Mouse (Mus musculus) embryonic facial prominence, embryonic 12.5 days (tissue): Measurements from ENCODE around the gene Olfr299. TPM values are rescaled to one million over a fixed set of nuclear protein-coding genes. Genes with fewer than 3 reads are reported as not detected.

Experiments
- ATAC-seq: fragments of 200-750 bp; cut with Nextera tagmentation; 2 replicates; pipeline ENCODE4 v1.8.0; 2017; ENCODE audit not compliant: insufficient number of reproducible peaks, insufficient read depth, low FRiP score, low TSS enrichment
- H3K27ac ChIP-seq: fragments of 300-500 bp; sonication (generic); 2 replicates; pipeline ENCODE4 v1.5.1; 2016; ENCODE audit warnings: mild to moderate bottlenecking
- H3K27me3 ChIP-seq: fragments of 300-500 bp; sonication (generic); 2 replicates; pipeline ENCODE4 v1.6.1; 2016; ENCODE audit warnings: mild to moderate bottlenecking, moderate library complexity
- H3K36me3 ChIP-seq: fragments of 300-500 bp; sonication (generic); 2 replicates; pipeline ENCODE4 v1.6.1; 2016; ENCODE audit warnings: mild to moderate bottlenecking
- H3K4me1 ChIP-seq: fragments of 300-500 bp; sonication (generic); 2 replicates; pipeline ENCODE4 v1.6.1; 2016
- H3K4me2 ChIP-seq: fragments of 300-500 bp; sonication (generic); replicated peaks from 2 replicates; pipeline ENCODE4 v1.6.1; 2016; ENCODE audit warnings: mild to moderate bottlenecking, moderate library complexity
- H3K4me3 ChIP-seq: fragments of 300-500 bp; sonication (generic); 2 replicates; pipeline ENCODE4 v1.5.1; 2016; ENCODE audit warnings: mild to moderate bottlenecking
- H3K9ac ChIP-seq: fragments of 300-500 bp; sonication (generic); 2 replicates; pipeline ENCODE4 v1.6.1; 2016; ENCODE audit warnings: mild to moderate bottlenecking, moderate library complexity
- H3K9me3 ChIP-seq: fragments of 300-500 bp; sonication (generic); 2 replicates; pipeline ENCODE4 v1.6.1; 2016; ENCODE audit warnings: mild to moderate bottlenecking, moderate library complexity
- WGBS: fragments of 180-500 bp; shearing (Covaris S2); methylation state at CpG from one replicate; pipeline ENCODE4 v1.1.7; 2016; 5-methylcytosine and 5-hydroxymethylcytosine counted together
- polyA plus RNA-seq: library from polyadenylated mRNA; unstranded; fragments of >200 nt; fragmentation: Nextera tagmentation; extraction: Ambion mirVana; gene quantifications from 2 replicates; pipeline ENCODE4 v1.2.1, GENCODE M21; 2016

Gene Olfr299
- polyA plus RNA-seq = 0.04 TPM in 1 of 2 replicates, not detected in the other

- ATAC-seq = no peak
- H3K4me2 ChIP-seq = no peak within 1 kb of the TSS
- 88% methylated on average over 1 of the region's 1 CpGs for WGBS
These were observed at the start of gene Olfr299 for GRCm38 (mm10) chr7:86459621-86460020. Gene Olfr299 (plus strand): TSS chr7:86459921.

DNA sequence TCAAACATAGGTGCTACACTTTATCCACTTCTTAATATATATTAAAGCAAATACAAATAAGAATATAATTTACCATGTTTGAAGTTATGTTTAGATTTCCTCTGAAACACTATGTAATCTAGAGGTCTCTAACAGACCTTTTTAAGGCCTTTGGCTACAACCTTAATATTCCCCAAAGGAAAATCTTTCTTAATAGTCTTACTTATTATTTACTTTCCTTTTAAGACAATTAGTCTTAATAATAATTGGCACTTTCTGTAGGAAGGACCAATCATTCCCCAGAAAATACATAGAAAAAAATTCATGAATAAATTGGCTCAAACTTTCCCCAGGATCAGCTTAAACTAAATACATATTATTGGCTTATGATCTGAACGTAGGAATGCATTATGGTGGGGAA lies 32.7 kb downstream of the Olfr299 start, which contains the start of gene Olfr298:
TSS of gene Olfr298 (minus strand) at position 101 of the 400 bp plus-strand sequence.
- Histone ChIP-seq H3K9ac (no peak within 1 kb of the TSS), H3K4me1 (no peaks in the 10 kb centered on the region), H3K4me2 (no peak within 1 kb of the TSS), H3K27ac (no peak within 1 kb of the TSS), H3K36me3 (no peaks in the 10 kb centered on the region), H3K4me3 (no peak within 1 kb of the TSS), H3K27me3 (no peaks in the 10 kb centered on the region), H3K9me3 (no peaks in the 10 kb centered on the region)
- WGBS = 76% methylated on average over 1 of the region's 1 CpGs
- ATAC-seq = no peak

More at GRCm38 (mm10) chr7:86459621-86460020, at the start of gene Olfr299:
- H3K36me3 ChIP-seq = no peaks in the 10 kb centered on the region
- no peak within 1 kb of the TSS for H3K9ac ChIP-seq
- no peak within 1 kb of the TSS for H3K27ac ChIP-seq
- no peak within 1 kb of the TSS for H3K4me3 ChIP-seq
- no peaks in the 10 kb centered on the region for H3K4me1 ChIP-seq
- no peaks in the 10 kb centered on the region for H3K9me3 ChIP-seq
- H3K27me3 ChIP-seq = no peaks in the 10 kb centered on the region

Other genes starting within 250 kb of the Olfr299 start
- gene Vmn2r76, start 213.6 kb upstream of the Olfr299 start, polyA plus RNA-seq = not detected in 2 replicates
- not detected in 2 replicates for gene Olfr310, start 182.7 kb upstream of the Olfr299 start, polyA plus RNA-seq
- not detected in 2 replicates for gene Olfr309, start 146.2 kb upstream of the Olfr299 start, polyA plus RNA-seq
- not detected in 2 replicates for gene Olfr308, start 134.3 kb upstream of the Olfr299 start, polyA plus RNA-seq
- not detected in 2 replicates for gene Olfr307, start 122.3 kb upstream of the Olfr299 start, polyA plus RNA-seq
- gene Olfr305, start 93.0 kb upstream of the Olfr299 start, polyA plus RNA-seq = not detected in 2 replicates
- gene Olfr304, start 73.3 kb upstream of the Olfr299 start, polyA plus RNA-seq = not detected in 2 replicates
- not detected in 2 replicates for gene Olfr303, start 62.1 kb upstream of the Olfr299 start, polyA plus RNA-seq
- not detected in 2 replicates for gene Olfr301, start 56.1 kb upstream of the Olfr299 start, polyA plus RNA-seq
- gene Olfr298, start 32.6 kb downstream of the Olfr299 start, polyA plus RNA-seq = not detected in 2 replicates
- not detected in 2 replicates for gene Olfr297, start 60.0 kb downstream of the Olfr299 start, polyA plus RNA-seq
- not detected in 2 replicates for gene Olfr295, start 123.9 kb downstream of the Olfr299 start, polyA plus RNA-seq
- gene Olfr294, start 156.7 kb downstream of the Olfr299 start, polyA plus RNA-seq = not detected in 2 replicates
- gene Olfr293, start 189.1 kb downstream of the Olfr299 start, polyA plus RNA-seq = not detected in 2 replicates
- gene Olfr292, start 228.4 kb downstream of the Olfr299 start, polyA plus RNA-seq = not detected in 2 replicates